In the genomic region with DNA sequence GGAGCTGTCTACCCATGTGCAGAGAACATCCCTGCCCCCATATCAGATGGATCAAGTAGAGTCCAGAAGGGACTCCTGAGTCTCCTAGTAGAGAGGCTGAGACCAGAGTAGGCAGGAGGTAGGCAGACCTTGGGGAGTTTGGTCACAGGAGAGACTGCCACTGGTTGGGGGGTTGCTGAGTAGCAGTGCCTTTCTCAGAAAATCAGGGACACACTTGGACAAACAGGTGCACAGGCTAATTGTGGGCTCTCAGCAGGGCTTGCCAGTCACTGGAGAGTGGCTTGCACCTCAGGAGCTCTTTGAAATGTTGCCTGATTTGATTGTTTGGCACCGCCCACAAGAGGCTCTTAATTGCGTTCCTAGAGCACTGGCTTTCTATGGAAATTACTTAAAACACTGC, we compare ENCODE assay signal across 18 mouse cellular contexts.
A peak's percentile ranks its signal among the peaks of the same experiment; 100 is the strongest.
DNase-seq lines count a peak whose midpoint lies in the region; ATAC-seq and TF ChIP-seq lines count a peak whose summit lies in the region.
"Had no signal": no experiment of that assay in that cellular context is flagged by ENCODE, and none has a peak within 500 bp of the region (broad histone marks: within the 10 kb centered on the region; RNA-seq: fewer than 3 reads in every experiment).

No protein-coding gene starts in this region.

- no peaks in the 10 kb centered on the region for H3K9me3 ChIP-seq in midbrain, embryonic 11.5 days (ENCODE audit: control insufficient read depth, low read length)
- no peaks in the 10 kb centered on the region for H3K9me3 ChIP-seq in midbrain, postnatal 0 days (ENCODE audit: low read length)
- no peaks in the 10 kb centered on the region for H3K9me3 ChIP-seq in embryonic facial prominence, embryonic 14.5 days (ENCODE audit: control insufficient read depth, low read length)
- no peaks in the 10 kb centered on the region for H3K9me3 ChIP-seq in midbrain, embryonic 14.5 days (ENCODE audit: control insufficient read depth, low read length)
- H3K9me3 ChIP-seq: limb, embryonic 15.5 days had no signal

- peak; percentile 79 for DNase-seq in midbrain, embryonic 11.5 days (ENCODE audit: low spot score, missing footprints)
- DNase-seq in midbrain, postnatal 0 days (ENCODE audit: low spot score): no peak
- peak; percentile 20 for DNase-seq in cerebellum, adult 8-10 months
- DNase-seq in embryonic facial prominence, embryonic 14.5 days (ENCODE audit: low spot score): no peak
- peak; percentile 9 for DNase-seq in midbrain, embryonic 14.5 days
- no peak for DNase-seq in gastrocnemius, postnatal 25 days
- DNase-seq in adrenal gland, postnatal 36 days: no peak
- DNase-seq: embryo, embryonic 11 days; gastrocnemius, postnatal 14 days; kidney, adult 11 months; kidney, postnatal 36 days; lung, adult 18-20 months; right cerebral cortex, postnatal 25 days; thymus, adult 18-20 months had no signal

- no peaks in the 10 kb centered on the region for H3K4me1 ChIP-seq in midbrain, embryonic 11.5 days (ENCODE audit: control insufficient read depth, insufficient read depth, low read length)
- H3K4me1 ChIP-seq in midbrain, postnatal 0 days (ENCODE audit: insufficient read depth, low read length): 0 out of 2 replicates have a peak, but pooled peaks cover 2% of the 10 kb centered on the region
- H3K4me1 ChIP-seq in embryonic facial prominence, embryonic 14.5 days (ENCODE audit: control insufficient read depth, insufficient read depth, low read length): no peaks in the 10 kb centered on the region
- H3K4me1 ChIP-seq in midbrain, embryonic 14.5 days (ENCODE audit: control insufficient read depth, insufficient read depth, low read length): no peaks in the 10 kb centered on the region
- H3K4me1 ChIP-seq: limb, embryonic 15.5 days had no signal

- no peak overlapping the region for H3K4me3 ChIP-seq in midbrain, embryonic 11.5 days (ENCODE audit: low read depth, low read length)
- H3K4me3 ChIP-seq in midbrain, postnatal 0 days (ENCODE audit: low read depth, low read length): no peak overlapping the region
- H3K4me3 ChIP-seq in embryonic facial prominence, embryonic 14.5 days (ENCODE audit: low read depth, low read length): no peak overlapping the region
- no peak overlapping the region for H3K4me3 ChIP-seq in midbrain, embryonic 14.5 days (replicated peaks; ENCODE audit: low read depth, low read length)
- H3K4me3 ChIP-seq: limb, embryonic 15.5 days had no signal

- no peak for TF ChIP-seq CTCF in midbrain, postnatal 0 days (IDR thresholded peaks at IDR 0.05)

- H3K36me3 ChIP-seq in midbrain, embryonic 11.5 days (ENCODE audit: control insufficient read depth, insufficient read depth, low read length): no peaks in the 10 kb centered on the region
- no peaks in the 10 kb centered on the region for H3K36me3 ChIP-seq in midbrain, postnatal 0 days (ENCODE audit: insufficient read depth, low read length)
- no peaks in the 10 kb centered on the region for H3K36me3 ChIP-seq in embryonic facial prominence, embryonic 14.5 days (ENCODE audit: control insufficient read depth, insufficient read depth, low read length)
- H3K36me3 ChIP-seq in midbrain, embryonic 14.5 days (ENCODE audit: control insufficient read depth, insufficient read depth, low read length): no peaks in the 10 kb centered on the region
- H3K36me3 ChIP-seq: limb, embryonic 15.5 days had no signal

- 35% methylated on average over 2 of the region's 2 CpGs for WGBS in midbrain, embryonic 11.5 days
- WGBS in midbrain, postnatal 0 days: 51% methylated on average over 2 of the region's 2 CpGs
- WGBS in embryonic facial prominence, embryonic 14.5 days: 62% methylated on average over 2 of the region's 2 CpGs
- WGBS in midbrain, embryonic 14.5 days: 46% methylated on average over 2 of the region's 2 CpGs

- H3K9ac ChIP-seq in midbrain, embryonic 11.5 days (ENCODE audit: low read length): no peak overlapping the region
- no peak overlapping the region for H3K9ac ChIP-seq in midbrain, postnatal 0 days (replicated peaks; ENCODE audit: low read length, poor library complexity, severe bottlenecking)
- H3K9ac ChIP-seq in embryonic facial prominence, embryonic 14.5 days (ENCODE audit: low read depth, low read length): no peak overlapping the region
- no peak overlapping the region for H3K9ac ChIP-seq in midbrain, embryonic 14.5 days (replicated peaks; ENCODE audit: low read length)
- H3K9ac ChIP-seq: limb, embryonic 15.5 days had no signal

- H3K27ac ChIP-seq in midbrain, embryonic 11.5 days (ENCODE audit: low read depth, low read length): no peak overlapping the region
- no peak overlapping the region for H3K27ac ChIP-seq in midbrain, postnatal 0 days (ENCODE audit: low read depth, low read length)
- H3K27ac ChIP-seq in embryonic facial prominence, embryonic 14.5 days (replicated peaks; ENCODE audit: low read depth, low read length): no peak overlapping the region
- no peak overlapping the region for H3K27ac ChIP-seq in midbrain, embryonic 14.5 days (replicated peaks; ENCODE audit: low read depth, low read length)
- H3K27ac ChIP-seq: limb, embryonic 15.5 days; macrophage had no signal

- ATAC-seq in midbrain, embryonic 11.5 days (ENCODE audit: low FRiP score): no peak
- ATAC-seq in midbrain, postnatal 0 days (ENCODE audit: low FRiP score): no peak
- peak; percentile 65; the same call in 1 of the 2 replicates for ATAC-seq in embryonic facial prominence, embryonic 14.5 days (ENCODE audit: low read depth)
- ATAC-seq in midbrain, embryonic 14.5 days (ENCODE audit: low FRiP score, low TSS enrichment): no peak
- ATAC-seq: activated CD4-positive, CD25-positive, alpha-beta regulatory T cell, adult 4 months had no signal

- no peak overlapping the region for H3K4me2 ChIP-seq in midbrain, embryonic 11.5 days
- no peak overlapping the region for H3K4me2 ChIP-seq in midbrain, postnatal 0 days (ENCODE audit: low read depth, low read length, poor library complexity, severe bottlenecking)
- no peak overlapping the region for H3K4me2 ChIP-seq in embryonic facial prominence, embryonic 14.5 days (ENCODE audit: low read depth, low read length)
- no peak overlapping the region for H3K4me2 ChIP-seq in midbrain, embryonic 14.5 days (ENCODE audit: low read length)
- H3K4me2 ChIP-seq: heart, embryonic 11.5 days; limb, embryonic 15.5 days had no signal

- no peaks in the 10 kb centered on the region for H3K27me3 ChIP-seq in midbrain, embryonic 11.5 days (ENCODE audit: control insufficient read depth, insufficient read depth, low read length)
- no peaks in the 10 kb centered on the region for H3K27me3 ChIP-seq in midbrain, postnatal 0 days (ENCODE audit: insufficient read depth, low read length)
- no peaks in the 10 kb centered on the region for H3K27me3 ChIP-seq in embryonic facial prominence, embryonic 14.5 days (replicated peaks; ENCODE audit: control insufficient read depth, insufficient read depth, low read length)
- H3K27me3 ChIP-seq in midbrain, embryonic 14.5 days (ENCODE audit: control insufficient read depth, insufficient read depth, low read length): no peaks in the 10 kb centered on the region
- H3K27me3 ChIP-seq: limb, embryonic 15.5 days had no signal

Comparison
In these comparisons a context has a peak if more than half of its experiments do, and no peak if none do; other contexts are left out.
1. DNase-seq: peak in midbrain, embryonic 11.5 days (single experiment), cerebellum, adult 8-10 months (single experiment) and midbrain, embryonic 14.5 days (single experiment); none in midbrain, postnatal 0 days (single experiment), embryonic facial prominence, embryonic 14.5 days (single experiment), gastrocnemius, postnatal 25 days (single experiment) and adrenal gland, postnatal 36 days (0 of 2).